Mouse (Mus musculus) CD4-positive, CD25-positive, alpha-beta regulatory T cell (primary cell): Measurements from ENCODE around the gene Rela. TPM values are rescaled to one million over a fixed set of nuclear protein-coding genes. Genes with fewer than 3 reads are reported as not detected.

Experiments used
- polyA plus RNA-seq: library from polyadenylated mRNA; unstranded; fragments of 100-300 nt; shearing (Covaris generic); gene quantifications from one replicate; pipeline ENCODE4 v1.2.1, GENCODE M21; 2017

Rela gene
- polyA plus RNA-seq = 180 TPM

DNA sequence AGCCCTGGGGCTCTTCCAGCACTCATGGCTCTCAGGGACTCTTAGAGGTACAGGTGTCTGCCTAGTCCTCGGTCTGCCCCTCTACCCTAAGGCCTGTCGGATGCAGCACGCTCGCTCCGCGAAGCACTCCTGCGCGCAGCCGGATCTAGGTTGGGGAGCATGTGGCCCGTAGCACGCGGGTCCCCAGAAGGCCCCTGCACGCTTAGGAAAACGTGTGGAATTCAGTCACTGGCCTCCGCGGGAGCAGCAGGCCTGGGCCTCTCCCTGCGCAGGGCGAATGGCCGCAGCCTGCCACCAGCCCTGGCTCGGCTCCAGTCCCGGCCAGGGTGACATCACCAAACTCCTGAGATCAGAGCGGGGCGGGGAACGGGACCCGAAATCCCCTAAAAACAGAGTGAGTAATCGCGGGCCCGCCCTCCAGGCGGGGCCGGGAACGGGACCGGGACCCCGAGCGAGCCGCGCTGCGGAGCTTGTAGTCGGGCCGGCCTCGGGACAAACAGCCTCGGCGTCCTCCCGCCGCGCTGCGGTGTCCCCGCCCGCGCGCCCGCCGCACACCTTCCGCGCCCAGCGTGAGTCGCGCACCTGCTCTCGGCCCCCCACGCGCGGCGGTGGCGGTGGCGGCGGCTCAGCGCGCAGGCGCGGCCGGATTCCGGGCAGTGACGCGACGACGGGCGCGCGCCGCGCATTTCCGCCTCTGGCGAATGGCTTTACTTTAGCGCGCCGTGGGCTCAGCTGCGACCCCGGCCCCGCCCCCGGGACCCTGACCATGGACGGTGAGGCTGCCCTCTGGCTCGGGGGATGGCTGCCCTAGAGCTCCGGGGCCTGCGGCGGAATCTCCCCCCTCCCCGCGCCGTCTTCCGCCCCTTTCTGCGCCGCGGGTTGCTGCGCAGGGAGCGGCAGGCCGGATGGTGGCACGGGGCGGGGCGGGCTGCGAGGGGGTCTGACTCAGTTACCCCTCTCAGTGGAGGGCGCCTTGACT lies at the start of gene Rela:
Gene Rela, plus strand, starts transcription at position 415 of the 979 bp plus-strand sequence.

GRCm38 (mm10) chr19:5601752-5602541 lies 35.3 kb upstream of the Rela start, which contains the start of gene Rnaseh2c:
Gene Rnaseh2c, plus strand, starts transcription at chr19:5601873.

GRCm38 (mm10) chr19:5609547-5610404 lies 27.5 kb upstream of the Rela start, which contains the start of gene Kat5:
Gene Kat5, minus strand, starts transcription at chr19:5610237.

DNA sequence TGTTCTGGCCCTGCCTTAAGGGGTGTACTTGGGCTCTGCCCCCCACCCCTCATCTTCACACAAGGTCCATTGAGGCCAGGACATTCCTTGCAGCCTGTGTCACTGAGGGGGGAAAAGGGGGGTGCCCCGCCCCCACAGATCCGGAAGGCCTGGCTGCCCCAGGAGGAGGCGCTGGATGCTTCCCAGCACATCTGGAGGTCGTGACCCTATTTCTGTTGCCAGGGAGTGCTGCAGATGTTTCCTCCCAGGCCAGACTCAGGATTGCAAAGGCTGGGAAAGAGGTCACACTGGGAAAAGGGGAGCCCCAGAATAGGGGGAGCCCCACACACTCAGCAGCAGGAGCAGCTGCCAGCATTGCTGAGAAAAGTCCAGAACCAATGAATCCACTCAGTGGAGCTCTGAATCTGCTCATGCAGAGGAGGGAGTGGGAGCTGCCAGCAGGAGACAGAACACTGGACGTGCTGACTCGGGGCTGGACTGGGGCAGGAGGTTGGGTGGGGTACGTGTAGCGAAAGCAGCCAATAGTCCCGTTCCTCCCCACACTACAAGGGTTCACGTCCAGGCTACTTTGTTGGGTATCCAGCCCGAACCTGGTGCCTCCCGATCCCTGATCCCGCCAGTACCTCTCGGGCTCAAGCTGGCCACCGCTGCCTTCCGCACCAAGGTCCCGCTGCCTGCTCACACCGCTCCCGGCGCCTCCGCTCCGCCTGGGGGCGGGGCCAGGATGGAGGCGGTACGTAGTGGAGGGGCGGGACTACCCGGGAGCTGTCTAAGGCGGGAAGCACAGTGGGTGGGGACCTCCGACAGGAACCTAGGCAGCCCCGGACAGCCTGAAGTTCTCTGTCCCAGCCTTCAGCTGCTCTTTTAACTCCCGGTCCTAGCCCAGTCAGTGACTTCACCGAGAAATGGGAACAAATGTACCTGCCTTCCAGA lies 26.0 kb downstream of the Rela start, which contains the start of gene Sipa1:
Gene Sipa1, minus strand, starts transcription at position 727 of the 933 bp plus-strand sequence.

GRCm38 (mm10) chr19:5688200-5689087 lies 51.2 kb downstream of the Rela start, which contains the start of the genes Map3k11 and Pcnx3:
Gene Map3k11, plus strand, starts transcription at chr19:5688742.
Gene Pcnx3, minus strand, starts transcription at chr19:5688908.

Other genes starting within 250 kb of the Rela start
- gene Sart1, start 248.8 kb upstream of the Rela start, polyA plus RNA-seq = 213 TPM
- 0.85 TPM for gene Tsga10ip, start 235.0 kb upstream of the Rela start, polyA plus RNA-seq
- 225 TPM for gene Drap1, start 212.5 kb upstream of the Rela start, polyA plus RNA-seq
- gene AI837181, start 212.3 kb upstream of the Rela start, polyA plus RNA-seq = 42.6 TPM
- gene Fosl1, start 189.9 kb upstream of the Rela start, polyA plus RNA-seq = not detected
- 12.2 TPM for gene Ccdc85b, start 179.6 kb upstream of the Rela start, polyA plus RNA-seq
- 166 TPM for gene Fibp, start 176.9 kb upstream of the Rela start, polyA plus RNA-seq
- gene Ctsw, start 169.0 kb upstream of the Rela start, polyA plus RNA-seq = 225 TPM
- gene Efemp2, start 163.5 kb upstream of the Rela start, polyA plus RNA-seq = 1.9 TPM
- gene Mus81, start 149.1 kb upstream of the Rela start, polyA plus RNA-seq = 81.5 TPM
- gene Cfl1, start 147.0 kb upstream of the Rela start, polyA plus RNA-seq = 3,756 TPM
- not detected for gene 1700020D05Rik, start 133.7 kb upstream of the Rela start, polyA plus RNA-seq
- gene Snx32, start 126.9 kb upstream of the Rela start, polyA plus RNA-seq = 17.4 TPM
- not detected for gene Ovol1, start 76.8 kb upstream of the Rela start, polyA plus RNA-seq
- 18.3 TPM for gene Ap5b1, start 69.5 kb upstream of the Rela start, polyA plus RNA-seq
- 127 TPM for gene Rnaseh2c, start 35.6 kb upstream of the Rela start, polyA plus RNA-seq
- 56.1 TPM for gene Kat5, start 27.2 kb upstream of the Rela start, polyA plus RNA-seq
- 265 TPM for gene Sipa1, start 26.2 kb downstream of the Rela start, polyA plus RNA-seq
- gene Map3k11, start 51.3 kb downstream of the Rela start, polyA plus RNA-seq = 69.2 TPM
- 55.9 TPM for gene Pcnx3, start 51.4 kb downstream of the Rela start, polyA plus RNA-seq
- 1.5 TPM for gene Kcnk7, start 66.9 kb downstream of the Rela start, polyA plus RNA-seq
- 51.3 TPM for gene Ehbp1l1, start 88.8 kb downstream of the Rela start, polyA plus RNA-seq
- 107 TPM for gene Fam89b, start 92.2 kb downstream of the Rela start, polyA plus RNA-seq
- gene Ltbp3, start 103.4 kb downstream of the Rela start, polyA plus RNA-seq = 0.48 TPM
- 66.3 TPM for gene Scyl1, start 133.9 kb downstream of the Rela start, polyA plus RNA-seq
- 290 TPM for gene Frmd8, start 237.8 kb downstream of the Rela start, polyA plus RNA-seq
- gene Slc25a45, start 240.3 kb downstream of the Rela start, polyA plus RNA-seq = 41.9 TPM